Mouse (Mus musculus) lung, postnatal 0 days (tissue): ENCODE measurements around the gene Fggy.

ENCODE experiments used
- CTCF ChIP-seq: IDR thresholded peaks from 2 replicates; pipeline ENCODE4 v1.5.1; 2016; ENCODE audit warnings: antibody characterized with exemption, mild to moderate bottlenecking
- EP300 ChIP-seq: IDR thresholded peaks from 2 replicates; pipeline ENCODE4 v1.6.1; 2016; ENCODE audit warnings: antibody characterized with exemption, mild to moderate bottlenecking, control low read depth

- TF ChIP-seq CTCF (no peak), EP300 (no peak)
Observed at GRCm38 (mm10) chr4:95884184-95885145, 327.2 kb downstream of the Fggy start.
